Mouse (Mus musculus): ENCODE measurements around the gene Clint1.

DNA sequence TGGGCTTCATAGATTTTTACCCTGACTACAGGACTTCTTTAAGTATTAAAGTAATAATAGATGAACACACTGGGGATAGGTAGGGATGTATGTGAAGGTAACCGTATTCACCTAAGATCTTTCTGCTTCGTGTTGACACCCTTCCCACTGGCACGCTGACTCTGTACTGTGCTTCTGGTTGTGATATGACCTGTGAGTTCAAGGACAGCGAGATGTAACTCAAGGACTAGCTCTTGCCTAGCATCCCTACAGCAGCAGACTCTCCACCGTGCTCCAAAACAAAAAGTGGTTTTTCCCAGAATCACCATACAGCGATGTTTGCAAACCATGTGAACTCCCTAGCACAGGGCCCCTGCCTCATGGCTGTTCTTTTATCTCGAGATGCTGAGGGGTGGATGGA lies 56.2 kb downstream of the Clint1 start:
- TF ChIP-seq CTCF (IDR thresholded peaks at IDR 0.05; ENCODE audit: borderline replicate concordance, control insufficient read depth, extremely low read depth, insufficient read depth, low read length, poor library complexity) (no peak), POLR2A (IDR thresholded peaks at IDR 0.05; ENCODE audit: control insufficient read depth, extremely low read depth, insufficient read depth, low read length, poor library complexity) (no peak)

Measured in thymus, adult 2 months (tissue).